Mouse (Mus musculus) cerebellum, postnatal 4 days (tissue): ENCODE data around the gene Prr15l.

ENCODE experiments used
- DNase-seq, 2 experiments: peaks; one replicate each; pipeline ENCODE4 v3.0.0; 2022; ENCODE audit warnings: low spot score in 2 of 2, mixed read lengths in 1 of 2

The Prr15l gene

GRCm38 (mm10) chr11:96976911-96977591, 49.1 kb downstream of the Prr15l start:
- DNase-seq: peak; percentile 71 to 87

DNA sequence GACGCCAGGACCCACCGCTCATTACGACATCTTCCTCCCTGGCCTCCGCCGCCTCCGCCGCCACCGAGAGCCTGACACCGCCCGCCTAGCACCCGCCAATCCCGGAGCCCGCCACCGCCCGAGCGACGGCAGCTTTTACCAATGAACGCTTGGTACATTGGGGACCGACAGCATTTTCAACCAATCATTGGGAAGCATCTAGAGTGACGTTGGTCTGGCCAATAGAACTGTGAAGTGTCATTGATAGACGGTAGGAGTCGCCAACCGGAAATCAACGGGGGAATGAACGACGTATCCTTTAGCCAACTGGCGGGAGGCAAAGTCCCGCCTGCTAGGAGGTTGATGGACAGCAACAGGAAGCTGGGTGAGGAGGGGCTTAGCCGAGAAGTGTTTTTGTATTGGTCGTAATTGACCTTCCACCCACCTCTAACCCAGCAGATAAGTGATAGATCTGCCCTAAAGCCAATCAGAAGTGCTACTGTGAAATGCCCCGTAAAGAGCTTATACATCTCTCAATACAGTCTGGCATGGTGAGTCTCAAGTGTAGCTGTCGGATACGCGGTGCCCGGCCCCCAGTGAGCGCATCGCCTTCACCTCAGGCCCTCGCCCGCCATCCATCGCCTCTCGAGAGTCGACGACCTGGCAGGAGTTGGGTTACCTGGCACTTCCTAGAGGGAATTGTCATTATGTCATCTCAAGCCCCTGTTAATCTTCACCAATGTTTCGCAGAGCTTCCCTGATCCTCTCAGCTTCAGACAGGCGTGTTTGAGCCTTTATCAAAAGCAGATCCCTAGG, 49.9 kb downstream of the Prr15l start:
- DNase-seq: peak; percentile 95 to 98

- DNase-seq: no peak
Observed at GRCm38 (mm10) chr11:96978401-96979246, 50.7 kb downstream of the Prr15l start.

DNA sequence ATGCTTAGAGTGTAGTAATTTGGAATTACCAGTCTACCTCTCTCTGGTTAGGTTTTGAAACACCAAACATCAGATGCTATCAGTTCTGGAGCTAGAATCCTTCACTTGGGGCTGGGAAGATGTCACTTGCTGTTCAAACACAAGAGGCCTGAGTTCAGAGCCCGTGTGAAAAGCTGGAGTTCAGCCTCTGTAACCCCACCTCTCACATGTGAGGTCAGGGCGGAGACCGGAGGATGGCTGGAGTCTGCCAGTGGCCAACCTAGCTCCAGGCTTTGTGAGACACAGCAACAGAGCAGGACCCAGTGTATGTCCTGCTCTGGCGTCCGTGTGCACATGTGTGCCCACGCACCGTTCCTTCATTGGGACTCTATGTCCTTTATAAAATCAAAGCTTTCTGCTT, 51.4 kb downstream of the Prr15l start:
- DNase-seq: no peak

DNA sequence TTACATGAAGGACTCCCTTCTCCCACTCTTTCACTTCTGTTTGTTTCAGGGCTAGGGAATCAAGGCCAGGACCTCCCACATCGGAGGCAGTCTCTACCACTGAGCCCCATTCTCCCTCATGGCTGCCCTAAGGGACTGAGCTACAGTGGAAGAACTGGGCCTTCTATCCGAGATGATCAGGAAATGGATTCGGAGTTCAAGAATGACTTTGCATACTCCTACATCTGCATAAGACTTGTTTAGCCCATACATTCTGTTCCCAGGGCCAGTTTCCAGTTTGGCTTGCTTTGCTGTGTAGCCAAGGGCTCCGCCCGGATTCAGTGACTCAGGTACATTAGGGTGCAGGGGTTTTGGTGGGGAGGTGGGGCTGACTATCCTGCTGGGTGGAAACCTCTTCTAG, 52.1 kb downstream of the Prr15l start:
- no peak for DNase-seq

GRCm38 (mm10) chr11:96981461-96981860, 53.6 kb downstream of the Prr15l start:
- DNase-seq: no peak

GRCm38 (mm10) chr11:96982355-96982754, 54.5 kb downstream of the Prr15l start:
- DNase-seq: peak; percentile 64 to 82

- no peak for DNase-seq
Observed at GRCm38 (mm10) chr11:96982859-96983258, 55.0 kb downstream of the Prr15l start, which contains the start of gene Sp2. Sp2 (minus strand) TSS chr11:96982959.

GRCm38 (mm10) chr11:96984903-96985302, 57.0 kb downstream of the Prr15l start:
- DNase-seq: no peak

- no peak for DNase-seq
Observed at GRCm38 (mm10) chr11:96986463-96986862, 58.6 kb downstream of the Prr15l start.
